Mouse (Mus musculus): ENCODE measurements around the gene Midn.

DNA sequence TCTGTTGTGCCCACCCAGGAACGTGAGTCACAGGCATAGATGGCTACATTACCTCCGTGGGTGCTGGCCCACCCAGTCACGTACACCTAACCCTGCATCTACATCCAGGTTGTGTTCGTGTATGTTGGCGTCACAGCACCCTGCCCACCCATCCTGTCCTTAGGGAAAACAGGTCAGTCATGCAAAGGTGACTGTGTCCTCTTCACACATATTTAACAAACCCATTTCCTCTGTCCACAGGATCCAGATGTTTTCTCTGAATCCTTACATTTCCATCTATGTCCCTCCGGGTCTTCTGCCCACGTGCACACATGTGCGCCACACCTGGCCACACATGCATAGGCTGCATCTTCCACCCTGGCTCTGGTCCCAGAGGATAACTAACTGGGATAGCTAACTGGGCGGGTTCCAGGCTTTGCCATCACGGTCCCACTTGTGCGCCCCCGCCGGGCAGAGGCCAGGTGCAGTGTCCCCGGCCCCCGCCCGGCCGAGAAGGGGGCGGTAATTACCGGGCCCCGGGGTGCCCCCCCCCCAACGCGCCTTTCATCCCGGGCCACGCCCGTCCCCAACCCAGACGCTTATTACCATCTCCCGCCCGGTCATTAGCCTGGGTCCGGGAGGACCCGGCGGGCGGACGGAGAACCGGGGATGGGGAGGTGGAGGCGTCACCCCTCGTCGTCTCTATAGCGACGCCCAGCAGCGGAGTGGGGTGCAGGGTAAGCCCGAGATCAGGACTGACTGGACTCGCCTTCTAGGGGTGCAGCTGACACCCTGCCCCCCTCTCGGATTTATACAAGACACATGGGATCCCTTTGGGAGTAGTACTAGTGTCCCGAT, 16.3 kb downstream of the Midn start:
- TF ChIP-seq GATA1 (IDR thresholded peaks at IDR 0.05; ENCODE audit: borderline replicate concordance, low read length) (no peak), FLI1 (IDR thresholded peaks at IDR 0.05; ENCODE audit: low read length) (no peak)
